Mouse (Mus musculus): ENCODE measurements around the gene Batf.

The Batf gene

GRCm38 (mm10) chr12:85728181-85728580 is 41.7 kb downstream of the Batf start:
- DNase-seq: no peak

- peak; percentile 62 to 68 for DNase-seq
Observed at GRCm38 (mm10) chr12:85729022-85729944, 42.8 kb downstream of the Batf start.

- no peak for DNase-seq
Observed at GRCm38 (mm10) chr12:85729945-85730290, 43.4 kb downstream of the Batf start.

GRCm38 (mm10) chr12:85736203-85736602 is 49.7 kb downstream of the Batf start:
- DNase-seq: peak in 1 of 2 experiments; percentile 30

- no peak for DNase-seq
Observed at GRCm38 (mm10) chr12:85736960-85737359, 50.5 kb downstream of the Batf start.

GRCm38 (mm10) chr12:85745827-85746695 is 59.6 kb downstream of the Batf start, which contains the start of gene Flvcr2:
TSS of gene Flvcr2 (plus strand) at chr12:85746539.
- DNase-seq: peak; percentile 88 to 91

GRCm38 (mm10) chr12:85746696-85747219 is 60.3 kb downstream of the Batf start:
- DNase-seq: no peak

GRCm38 (mm10) chr12:85747343-85747742 is 60.9 kb downstream of the Batf start:
- peak; percentile 20 to 27 for DNase-seq

GRCm38 (mm10) chr12:85749861-85750260 is 63.4 kb downstream of the Batf start:
- no peak for DNase-seq

- DNase-seq: no peak
Observed at GRCm38 (mm10) chr12:85752116-85752515, 65.6 kb downstream of the Batf start.

- no peak for DNase-seq
Observed at GRCm38 (mm10) chr12:85753223-85753622, 66.8 kb downstream of the Batf start.

- peak in 1 of 2 experiments; percentile 37 for DNase-seq
Observed at GRCm38 (mm10) chr12:85754611-85755265, 68.3 kb downstream of the Batf start.

- DNase-seq: no peak
Observed at GRCm38 (mm10) chr12:85756455-85756854, 70.0 kb downstream of the Batf start.

GRCm38 (mm10) chr12:85757074-85757473 is 70.6 kb downstream of the Batf start:
- DNase-seq: peak in 1 of 2 experiments; percentile 36

Measured in lung, adult 18-20 months (tissue).